Mouse (Mus musculus) ES-Bruce4 (cell line): Measurements from ENCODE around the gene Atg16l1. TPM values are rescaled to one million over a fixed set of nuclear protein-coding genes. Genes with fewer than 3 reads are reported as not detected.

Source experiments
- H3K27ac ChIP-seq: 2 replicates; pipeline ENCODE4 v1.5.1; 2012; ENCODE audit warnings: low read length, inconsistent platforms; ENCODE audit not compliant: insufficient read depth
- H3K27me3 ChIP-seq: 2 replicates; pipeline ENCODE4 v1.6.1; 2012; ENCODE audit warnings: mild to moderate bottlenecking, low read length, inconsistent platforms; ENCODE audit not compliant: control insufficient read depth, poor library complexity, insufficient read depth, severe bottlenecking
- H3K36me3 ChIP-seq: 2 replicates; pipeline ENCODE4 v1.6.1; 2012; ENCODE audit warnings: inconsistent platforms, mild to moderate bottlenecking, low read length, moderate library complexity; ENCODE audit not compliant: control insufficient read depth, poor library complexity, insufficient read depth, severe bottlenecking
- H3K4me1 ChIP-seq: one replicate; pipeline ENCODE4 v1.8.1; 2011; ENCODE audit warnings: low read length; ENCODE audit not compliant: control insufficient read depth, insufficient read depth
- H3K4me3 ChIP-seq: 2 replicates; pipeline ENCODE4 v1.5.1; 2011; ENCODE audit warnings: low read depth, mild to moderate bottlenecking, low read length
- H3K9ac ChIP-seq: 2 replicates; pipeline ENCODE4 v1.6.1; 2012; ENCODE audit warnings: low read depth, mild to moderate bottlenecking, inconsistent platforms; ENCODE audit not compliant: poor library complexity, severe bottlenecking
- H3K9me3 ChIP-seq: replicated peaks from 2 replicates; pipeline ENCODE4 v1.6.1; 2012; ENCODE audit warnings: mild to moderate bottlenecking, low read length, inconsistent platforms; ENCODE audit not compliant: control insufficient read depth, poor library complexity, insufficient read depth, severe bottlenecking
- CTCF ChIP-seq: IDR thresholded peaks from one replicate; pipeline ENCODE4 v1.8.1; 2011; ENCODE audit warnings: low read depth, low read length
- EP300 ChIP-seq: IDR thresholded peaks from 2 replicates; pipeline ENCODE4 v1.6.1; 2011; ENCODE audit warnings: low read depth, low read length; ENCODE audit not compliant: insufficient read depth
- POLR2A ChIP-seq: IDR thresholded peaks from one replicate; pipeline ENCODE4 v1.8.1; 2011; ENCODE audit warnings: low read length; ENCODE audit not compliant: insufficient read depth
- polyA plus RNA-seq: library from polyadenylated mRNA; stranded (reverse); fragments of >200 nt; gene quantifications from 2 replicates; pipeline ENCODE4 v1.2.4, GENCODE M21; 2011; ENCODE audit warnings: low read depth; ENCODE audit not compliant: missing spikeins, insufficient read depth, insufficient read length

Gene Atg16l1
- polyA plus RNA-seq, 1 experiment, result 42.3 TPM

DNA sequence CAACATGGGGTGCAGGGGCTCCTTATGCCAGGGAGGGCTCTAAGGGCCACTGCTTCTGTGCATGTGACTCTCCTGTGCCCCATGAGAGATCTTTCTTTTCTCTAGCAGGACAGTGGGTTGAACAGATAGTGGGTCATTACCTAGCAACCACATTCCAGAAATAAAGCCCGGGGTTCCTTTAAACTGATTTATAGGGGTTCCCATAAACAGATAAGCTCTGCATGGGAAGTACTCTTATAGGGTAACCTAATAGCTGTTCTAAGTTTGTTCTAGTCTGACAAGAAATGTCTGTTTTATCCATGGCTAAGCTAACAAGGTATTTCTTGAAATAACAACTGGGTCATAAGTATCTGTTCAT, 43.1 kb upstream of the Atg16l1 start:
- Histone ChIP-seq H3K36me3 (peaks cover 35% of the 10 kb centered on the region), H3K4me1 (no peaks in the 10 kb centered on the region), H3K9ac (no peak overlapping the region), H3K27me3 (no peaks in the 10 kb centered on the region), H3K4me3 (no peak overlapping the region), H3K9me3 (peaks cover 3% of the 10 kb centered on the region; the same call in 1 of the 2 replicates), H3K27ac (no peak overlapping the region)
- TF ChIP-seq POLR2A (no peak), EP300 (no peak), CTCF (no peak)

DNA sequence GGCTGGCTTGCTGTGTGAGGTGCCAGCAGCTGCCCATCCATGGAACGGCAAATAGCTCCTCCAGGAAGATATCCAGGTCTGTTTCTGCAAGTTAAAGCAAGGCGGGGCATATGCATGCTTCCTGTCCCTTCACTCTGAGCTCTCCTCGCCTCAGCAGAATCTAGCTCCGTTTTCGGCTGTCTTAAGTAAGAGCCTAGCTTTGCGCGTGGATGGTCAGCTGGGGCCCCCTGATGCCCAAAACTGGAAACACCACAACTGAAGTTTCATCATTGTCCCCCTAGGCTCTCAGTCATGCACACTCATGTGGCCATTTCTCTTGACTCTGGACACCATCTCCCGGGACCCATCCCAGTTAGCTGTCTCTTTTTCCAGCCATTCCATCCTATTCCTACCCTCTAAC, 34.3 kb upstream of the Atg16l1 start:
- Histone ChIP-seq H3K27me3 (no peaks in the 10 kb centered on the region), H3K9me3 (no peaks in the 10 kb centered on the region), H3K9ac (no peak overlapping the region), H3K4me1 (peaks cover 2% of the 10 kb centered on the region), H3K4me3 (no peak overlapping the region), H3K27ac (no peak overlapping the region), H3K36me3 (peaks cover 12% of the 10 kb centered on the region)
- TF ChIP-seq EP300, result no peak
- peak; percentile 50 for TF ChIP-seq CTCF
- no peak for TF ChIP-seq POLR2A

DNA sequence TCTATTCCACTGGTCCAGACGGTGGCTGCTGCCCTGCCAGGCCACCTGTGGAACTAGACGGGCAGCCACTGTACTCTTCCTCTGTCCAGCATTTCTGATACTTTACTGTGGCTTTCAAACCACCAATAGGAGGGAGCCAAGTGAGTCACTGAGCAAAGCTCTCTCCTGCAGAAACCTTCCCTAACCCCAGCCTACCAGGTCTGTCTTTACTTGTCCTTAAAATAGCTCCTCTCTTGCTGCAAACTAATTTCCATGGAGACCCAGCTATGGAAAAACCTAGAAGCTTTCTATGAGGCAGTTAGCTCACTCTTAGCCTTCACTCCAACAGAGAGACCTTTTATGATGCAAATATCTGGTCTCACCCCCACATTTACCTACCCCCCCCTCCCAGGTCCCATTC, 33.6 kb upstream of the Atg16l1 start:
- peaks cover 12% of the 10 kb centered on the region for H3K36me3 ChIP-seq
- H3K9ac ChIP-seq, result no peak overlapping the region
- peaks cover 2% of the 10 kb centered on the region for H3K4me1 ChIP-seq
- H3K9me3 ChIP-seq, result no peaks in the 10 kb centered on the region
- H3K27ac ChIP-seq, result no peak overlapping the region
- no peak overlapping the region for H3K4me3 ChIP-seq
- TF ChIP-seq EP300 (no peak), CTCF (no peak), POLR2A (no peak)
- no peaks in the 10 kb centered on the region for H3K27me3 ChIP-seq

DNA sequence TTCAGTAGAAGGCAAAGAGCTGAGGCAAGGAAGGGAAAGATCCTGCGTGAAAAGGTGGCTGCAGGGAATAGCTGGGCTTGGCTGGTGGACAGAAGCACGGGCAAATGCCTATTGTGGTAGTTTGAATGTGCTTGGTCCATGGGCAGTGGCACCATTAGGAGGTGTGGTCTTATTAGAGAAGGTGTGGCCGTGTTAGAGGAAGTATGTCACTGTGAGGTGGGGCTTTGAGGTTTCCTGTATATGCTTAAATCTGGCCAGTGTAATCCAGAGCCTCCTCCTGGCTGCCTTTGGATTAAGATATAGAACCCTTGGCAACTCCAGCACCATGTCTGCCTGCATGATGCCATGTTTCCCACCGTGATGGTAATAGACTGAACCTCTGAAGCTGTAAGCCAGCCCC, 32.3 kb upstream of the Atg16l1 start:
- Histone ChIP-seq H3K9me3 (no peaks in the 10 kb centered on the region), H3K4me1 (peaks cover 6% of the 10 kb centered on the region), H3K4me3 (no peak overlapping the region), H3K27ac (no peak overlapping the region), H3K9ac (no peak overlapping the region), H3K36me3 (peaks cover 3% of the 10 kb centered on the region; the same call in 1 of the 2 replicates), H3K27me3 (no peaks in the 10 kb centered on the region)
- TF ChIP-seq CTCF (no peak), EP300 (no peak), POLR2A (no peak)

DNA sequence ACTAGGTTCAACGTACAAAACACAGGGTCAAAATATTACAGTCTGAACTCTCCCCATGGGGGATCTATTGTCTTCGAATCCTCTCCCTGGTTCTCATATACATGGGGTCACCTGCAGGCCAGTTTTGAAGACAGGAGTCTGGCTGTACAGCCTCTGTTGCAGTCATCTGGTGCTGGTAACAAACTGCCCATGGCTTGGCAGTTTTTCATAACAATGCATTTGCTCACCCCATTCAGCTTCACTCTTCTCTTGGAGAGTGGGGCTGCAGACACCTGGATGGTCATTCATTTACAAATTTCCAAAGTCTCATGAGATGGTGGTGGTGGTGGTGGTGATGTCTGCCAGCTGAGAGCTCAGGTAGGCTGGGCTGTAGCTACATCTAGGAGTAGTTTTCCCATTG, 26.6 kb upstream of the Atg16l1 start:
- no peaks in the 10 kb centered on the region for H3K27me3 ChIP-seq
- H3K4me3 ChIP-seq, result no peak overlapping the region
- no peaks in the 10 kb centered on the region for H3K36me3 ChIP-seq
- H3K9ac ChIP-seq, result no peak overlapping the region
- peak overlapping the region; percentile 39; the same call in 1 of the 2 replicates for H3K27ac ChIP-seq
- TF ChIP-seq CTCF, result no peak
- TF ChIP-seq EP300, result peak; percentile 75; the same call in 1 of the 2 replicates
- peaks cover 10% of the 10 kb centered on the region for H3K4me1 ChIP-seq
- H3K9me3 ChIP-seq, result no peaks in the 10 kb centered on the region

DNA sequence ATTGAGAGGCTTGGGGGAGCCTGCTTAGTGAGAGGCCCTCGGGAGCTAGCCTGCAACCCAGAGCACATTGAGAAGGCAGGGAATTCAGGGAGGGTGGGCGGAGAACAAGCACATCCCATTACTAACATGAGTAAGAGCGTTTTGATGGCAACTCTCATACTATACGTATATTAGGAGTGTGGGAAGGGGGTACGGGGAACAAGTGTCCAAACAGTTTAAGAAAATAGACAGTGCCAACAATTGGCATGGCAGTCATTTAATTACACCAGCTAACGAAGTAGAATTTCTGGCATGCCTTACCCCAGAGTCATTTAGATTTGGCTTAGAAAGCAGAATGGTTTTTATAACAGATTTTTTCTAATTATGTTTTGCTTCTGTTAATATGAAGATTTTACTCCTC, 25.8 kb upstream of the Atg16l1 start:
- no peaks in the 10 kb centered on the region for H3K9me3 ChIP-seq
- H3K4me3 ChIP-seq, result no peak overlapping the region
- TF ChIP-seq POLR2A, result no peak
- TF ChIP-seq CTCF, result no peak
- TF ChIP-seq EP300, result no peak
- peaks cover 10% of the 10 kb centered on the region for H3K4me1 ChIP-seq
- H3K27ac ChIP-seq, result no peak overlapping the region
- H3K36me3 ChIP-seq, result no peaks in the 10 kb centered on the region
- H3K9ac ChIP-seq, result no peak overlapping the region
- no peaks in the 10 kb centered on the region for H3K27me3 ChIP-seq
